Mouse (Mus musculus) cerebellum, adult 11-12 months (tissue): ENCODE results near the gene Lhfpl5.
"Not testable (repeated sequence)": the region's sequence is repeated elsewhere in the genome, so short reads cannot be mapped to it uniquely, and the experiment has no call there.

Experiments used
- DNase-seq: peaks from one replicate; pipeline ENCODE4 v3.0.0; 2022

Lhfpl5 gene

DNA sequence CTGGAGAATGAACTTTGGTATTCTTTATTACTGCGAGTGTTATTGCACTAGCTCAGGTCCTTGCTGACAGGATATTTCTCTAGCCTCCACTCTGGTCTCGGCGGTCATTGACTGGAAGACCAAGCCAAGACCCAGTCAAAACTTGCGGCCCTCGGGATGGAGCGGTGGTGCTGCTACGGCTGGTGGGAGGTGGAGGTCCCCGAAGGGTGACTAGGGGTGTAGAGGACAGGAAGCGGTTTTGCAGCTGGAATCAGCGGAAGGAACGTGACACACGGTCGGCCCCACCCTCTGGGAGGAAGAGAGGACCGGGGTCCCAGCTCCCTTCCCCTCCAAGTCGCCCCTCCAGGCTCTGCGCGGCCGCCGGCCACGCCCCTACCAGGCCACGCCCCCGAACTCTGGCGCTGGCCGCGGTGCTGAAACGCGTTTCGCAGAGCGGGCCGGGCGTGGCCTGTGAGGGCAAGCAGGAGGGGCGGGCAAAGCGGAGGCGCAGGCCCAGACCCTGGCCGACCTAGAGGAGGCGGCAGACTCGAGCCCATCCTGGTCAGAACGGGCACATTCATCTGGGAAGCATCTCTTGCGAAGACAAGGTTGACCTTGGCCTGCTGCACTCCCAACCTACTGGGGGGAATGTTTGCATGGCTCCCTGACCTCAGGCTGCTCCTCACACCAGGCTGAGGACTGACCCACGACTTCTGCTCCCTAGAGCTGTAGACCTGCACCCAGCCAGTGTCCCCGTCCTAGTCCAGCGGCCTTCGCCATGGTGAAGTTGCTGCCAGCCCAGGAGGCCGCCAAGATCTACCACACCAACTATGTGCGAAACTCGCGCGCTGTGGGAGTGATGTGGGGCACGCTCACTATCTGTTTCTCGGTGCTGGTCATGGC is at the start of gene Lhfpl5:
Gene Lhfpl5, plus strand, starts transcription at position 398 of the 882 bp plus-strand sequence.
- peak; percentile 20 for DNase-seq

DNA sequence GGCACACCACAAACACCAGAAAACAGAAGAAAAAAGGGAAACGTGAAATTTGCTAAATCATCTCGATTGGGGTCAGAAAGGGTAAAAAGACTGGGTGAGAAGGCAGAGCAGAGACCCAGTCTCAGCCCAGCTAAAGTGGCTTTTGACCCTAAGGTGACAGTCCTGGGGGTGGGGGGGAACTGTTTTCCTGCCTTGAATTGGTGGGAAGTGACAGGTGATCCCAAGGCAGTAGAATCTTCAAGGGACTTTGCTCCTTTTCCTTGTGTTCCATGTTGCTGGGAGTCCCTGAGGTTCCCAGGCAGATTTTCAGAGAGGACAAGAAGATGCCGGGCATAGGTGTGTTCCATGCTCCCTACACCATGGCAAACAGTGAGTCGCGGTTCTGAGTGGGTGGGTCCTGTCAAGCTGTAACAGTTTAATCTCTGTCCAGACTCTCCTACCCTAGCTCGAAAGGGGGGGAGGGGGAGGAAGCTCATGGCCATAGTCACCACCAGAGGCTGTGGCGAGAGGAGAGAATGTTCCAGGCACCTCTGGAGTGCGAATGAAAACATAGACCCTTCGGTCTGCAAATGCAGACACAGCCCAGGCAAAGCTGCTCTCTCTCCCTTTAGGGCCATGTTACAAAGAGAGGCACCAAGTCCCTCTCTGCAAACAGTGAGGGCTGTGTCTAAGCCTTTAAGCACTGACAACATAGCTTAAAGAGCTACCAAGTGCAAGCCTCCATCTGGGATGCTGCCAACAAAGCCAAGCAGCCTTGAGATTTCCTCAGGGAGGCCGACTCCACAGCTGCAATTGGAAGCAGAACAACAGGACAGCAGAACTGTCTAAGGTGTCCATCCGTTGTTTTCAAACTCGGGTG is 48.0 kb upstream of the Lhfpl5 start:
- DNase-seq = no peak

DNA sequence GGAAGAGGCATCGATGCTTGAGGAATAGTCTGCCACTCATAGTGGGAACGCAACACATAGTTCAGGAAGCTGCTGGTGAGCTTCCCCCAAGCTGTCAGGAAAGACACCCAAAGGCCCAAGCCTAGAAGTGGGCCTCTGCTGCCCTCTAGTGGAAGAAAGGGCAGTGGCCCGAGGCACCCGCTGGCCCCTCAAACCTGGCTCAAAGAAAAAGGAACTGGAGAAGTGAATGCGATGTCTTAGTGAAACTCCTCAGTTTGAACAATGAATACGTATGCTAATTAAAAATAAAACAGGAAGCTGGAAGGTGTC is 47.4 kb upstream of the Lhfpl5 start:
- DNase-seq = peak; percentile 62

DNA sequence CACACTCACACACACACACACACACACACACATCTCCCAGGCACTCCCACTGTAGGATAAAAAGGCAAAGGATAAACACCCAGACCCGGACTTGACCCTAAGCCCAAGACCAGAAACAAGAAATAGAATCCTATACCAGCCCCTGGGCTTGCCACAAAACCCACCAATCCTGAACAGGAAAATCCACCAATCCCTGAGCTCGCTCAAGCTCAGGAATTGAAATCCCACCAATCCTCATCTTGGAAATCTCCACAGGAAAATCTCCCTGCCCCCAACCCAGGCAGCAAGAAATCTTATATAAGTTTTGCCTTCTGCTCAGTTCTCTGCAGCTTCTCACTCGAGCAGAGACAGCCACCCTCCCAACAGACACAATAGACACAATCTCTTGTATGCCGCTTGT is 46.3 kb upstream of the Lhfpl5 start:
- no peak for DNase-seq

DNA sequence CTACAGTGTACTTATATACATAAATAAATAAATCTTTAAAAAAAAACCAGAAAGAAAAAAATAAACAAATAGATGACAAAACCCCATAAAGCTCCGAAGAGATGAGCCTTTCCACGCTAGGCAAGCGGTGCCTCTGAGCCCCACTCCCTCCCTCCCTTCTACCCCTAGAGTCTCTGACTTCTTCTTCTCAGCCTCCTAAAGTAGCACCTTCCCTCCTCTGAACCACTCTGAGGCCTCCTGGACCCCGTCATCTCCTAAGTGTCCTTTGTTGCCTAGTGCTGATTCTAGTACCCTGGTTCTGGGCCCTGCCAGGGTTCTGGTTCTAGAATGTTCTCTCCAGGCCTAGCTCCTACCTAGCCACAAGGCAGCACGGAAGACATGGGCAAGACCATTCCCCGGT is 44.9 kb upstream of the Lhfpl5 start, which contains the start of gene Armc12:
Gene Armc12, plus strand, starts transcription at position 301 of the 400 bp plus-strand sequence.
- DNase-seq = no peak

DNA sequence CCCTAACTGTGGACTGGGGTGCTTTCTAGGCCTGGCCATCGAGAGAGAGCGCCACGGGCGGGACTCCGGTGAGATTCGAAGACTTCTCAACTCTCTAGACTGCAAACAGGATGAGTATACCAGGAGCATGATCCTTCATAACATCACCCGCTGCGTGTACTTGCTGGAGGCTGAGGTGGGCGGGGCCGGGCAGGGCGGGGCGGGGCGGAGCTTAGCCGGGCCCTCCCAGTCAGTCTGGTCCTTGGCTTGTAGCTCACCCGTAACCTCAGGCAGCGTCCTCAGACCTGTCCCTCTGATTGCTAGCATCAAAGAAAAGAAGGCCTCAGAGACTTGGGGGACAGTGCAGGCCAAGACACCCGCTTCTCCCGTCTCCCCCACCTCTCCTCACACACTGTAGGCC is 43.5 kb upstream of the Lhfpl5 start:
- no peak for DNase-seq

DNA sequence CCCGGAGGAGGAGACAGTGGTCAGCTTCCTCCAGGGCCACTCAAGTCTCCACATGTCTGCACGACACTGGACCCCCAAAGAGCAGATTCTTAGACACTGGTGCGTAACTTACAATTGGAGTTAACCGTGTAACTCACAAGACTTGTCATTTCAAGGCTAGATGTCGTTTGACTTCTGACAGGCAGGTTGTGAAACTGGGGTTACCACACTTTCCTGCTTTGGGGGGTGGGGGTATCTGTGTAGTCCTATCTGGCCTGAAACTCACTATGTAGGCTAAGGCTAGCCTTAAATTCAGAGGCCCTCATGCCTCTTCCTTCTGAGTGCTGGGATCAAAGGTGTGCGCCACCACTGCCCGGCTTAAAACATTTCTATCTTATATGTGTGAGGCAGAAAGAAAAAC is 42.9 kb upstream of the Lhfpl5 start:
- no peak for DNase-seq

DNA sequence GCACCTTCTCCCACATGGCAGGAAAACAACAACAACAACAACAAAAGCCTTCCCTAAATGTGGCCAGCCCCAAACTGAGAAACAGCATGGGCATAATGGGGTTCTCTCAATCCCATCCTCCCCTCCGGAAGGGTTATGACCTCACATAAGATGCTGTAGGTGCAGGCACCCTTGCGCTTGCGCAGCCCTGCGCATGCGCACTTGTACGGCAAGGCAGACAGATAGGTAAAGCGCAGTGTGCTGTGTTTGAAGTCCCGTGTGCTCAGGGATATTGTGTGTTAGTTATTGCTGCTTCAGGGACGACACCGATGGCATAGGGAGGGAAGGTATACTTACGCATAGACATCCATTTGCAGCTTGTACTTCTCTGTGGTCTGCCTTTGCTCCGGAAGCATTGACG is 42.1 kb upstream of the Lhfpl5 start:
- DNase-seq = no peak

DNA sequence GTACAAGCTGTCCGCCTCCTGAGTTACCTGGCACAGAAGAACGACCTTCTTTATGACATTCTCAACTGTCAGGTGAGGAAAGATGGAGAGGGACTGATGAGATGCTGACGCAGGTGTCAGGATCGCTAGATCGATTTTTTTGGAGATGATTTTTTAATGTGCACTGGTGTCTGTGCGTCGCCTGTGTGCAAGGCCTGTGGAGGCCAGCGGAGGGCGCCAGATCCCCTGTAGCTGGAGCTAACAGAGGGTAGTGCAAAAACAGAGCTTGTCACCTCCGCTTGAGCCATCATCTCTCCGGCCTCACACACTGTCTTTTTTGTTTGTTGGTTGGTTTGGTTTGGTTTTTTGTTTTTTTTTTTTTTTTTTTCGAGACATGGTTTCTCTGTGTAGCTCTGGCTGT is 37.6 kb upstream of the Lhfpl5 start:
- no peak for DNase-seq

DNA sequence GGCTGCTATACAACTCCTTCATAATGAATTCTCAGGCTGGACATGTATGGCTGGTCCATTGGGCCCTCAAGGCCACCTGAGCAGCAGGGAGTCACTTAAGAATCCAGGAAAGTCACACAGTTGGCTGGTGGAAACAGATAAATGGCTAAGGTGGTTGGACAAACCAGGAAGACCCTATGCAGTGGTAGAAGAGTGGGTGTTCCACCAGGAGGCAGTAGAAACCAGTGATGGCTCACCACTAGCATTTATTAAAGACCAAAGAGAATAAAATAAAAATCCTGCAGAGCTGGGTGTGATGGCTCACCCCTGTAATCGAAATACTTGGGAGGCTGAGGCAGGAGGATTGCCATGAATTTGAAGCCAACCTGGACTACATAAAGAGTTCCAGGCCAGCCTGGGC is 28.5 kb upstream of the Lhfpl5 start:
- DNase-seq = no peak

DNA sequence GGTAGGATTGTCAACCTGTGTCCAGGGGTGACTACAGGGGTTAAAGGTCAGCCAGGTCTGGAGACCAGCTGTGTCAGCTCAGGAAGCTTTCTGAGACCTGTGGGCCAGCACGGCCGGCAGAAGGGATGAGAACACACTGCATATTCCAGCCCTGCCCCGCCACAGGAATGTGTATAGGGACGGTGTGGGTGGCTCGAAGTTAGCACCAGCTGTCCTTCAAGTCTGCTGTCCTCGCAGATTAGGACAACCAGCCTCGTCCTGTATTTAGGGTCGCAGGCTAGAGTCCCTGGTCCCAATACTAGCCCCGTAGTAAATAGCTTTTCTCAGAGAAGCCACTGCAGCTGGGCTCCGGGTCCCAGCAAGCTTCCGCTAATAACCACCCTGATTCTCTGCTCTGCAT is 26.9 kb upstream of the Lhfpl5 start:
- DNase-seq = no peak

DNA sequence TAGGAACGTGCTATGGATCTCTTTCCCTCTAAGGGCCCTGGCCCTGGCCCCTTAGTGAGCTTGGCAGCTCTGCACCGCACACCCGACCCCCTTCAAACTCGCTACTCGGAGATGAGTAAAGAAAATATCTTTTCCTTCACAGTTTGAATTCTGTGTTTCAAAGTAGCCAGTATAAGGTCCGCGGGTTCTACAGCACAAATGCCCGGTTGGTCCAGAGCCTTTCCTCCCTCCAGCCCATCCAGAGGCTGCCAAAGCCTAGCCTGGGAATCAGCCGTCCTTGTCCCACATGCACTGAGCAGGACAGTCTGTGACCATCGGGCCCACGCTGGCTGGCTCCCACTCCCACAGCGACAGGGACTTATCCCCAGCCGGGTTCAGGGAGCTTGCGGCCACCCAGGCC is 26.3 kb upstream of the Lhfpl5 start, which contains the start of gene Clpsl2:
Gene Clpsl2, plus strand, starts transcription at position 301 of the 400 bp plus-strand sequence.
- DNase-seq = no peak

DNA sequence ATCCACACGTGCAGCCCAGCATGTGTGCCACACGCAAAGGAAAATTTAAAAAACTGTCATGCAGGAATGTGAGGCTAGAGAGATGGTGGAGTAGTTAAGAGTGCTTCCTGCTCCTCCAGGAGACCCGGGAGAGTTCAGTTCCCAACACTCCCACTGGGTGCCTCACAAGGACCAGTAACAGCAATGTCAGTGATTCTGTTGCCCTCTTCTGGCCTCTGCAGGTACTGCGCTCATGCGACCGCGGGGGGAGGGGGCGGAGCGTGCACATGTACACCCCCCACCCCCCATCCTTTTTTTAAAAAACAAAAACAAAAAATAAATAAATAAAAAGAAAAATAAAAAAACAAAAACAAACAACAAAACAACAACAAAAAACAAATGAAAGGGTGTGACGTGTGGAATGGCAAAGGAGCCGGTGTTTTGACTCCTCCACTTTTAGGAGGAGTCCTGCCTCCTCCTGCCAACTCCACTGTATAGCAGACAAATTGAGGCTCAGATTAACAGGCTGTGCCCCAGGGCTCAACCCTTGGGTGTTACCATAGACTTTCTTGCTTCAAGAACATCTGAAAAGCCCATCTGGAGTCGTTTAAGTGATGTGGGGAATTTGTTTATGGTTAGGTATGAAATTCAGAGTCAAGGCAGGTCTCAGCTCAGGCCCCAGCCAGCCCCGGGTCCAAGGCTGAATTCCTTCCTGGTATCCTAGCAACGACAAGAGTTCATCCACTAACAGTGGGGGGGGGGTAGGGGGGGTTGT is 22.2 kb upstream of the Lhfpl5 start:
- DNase-seq = peak; percentile 28

DNA sequence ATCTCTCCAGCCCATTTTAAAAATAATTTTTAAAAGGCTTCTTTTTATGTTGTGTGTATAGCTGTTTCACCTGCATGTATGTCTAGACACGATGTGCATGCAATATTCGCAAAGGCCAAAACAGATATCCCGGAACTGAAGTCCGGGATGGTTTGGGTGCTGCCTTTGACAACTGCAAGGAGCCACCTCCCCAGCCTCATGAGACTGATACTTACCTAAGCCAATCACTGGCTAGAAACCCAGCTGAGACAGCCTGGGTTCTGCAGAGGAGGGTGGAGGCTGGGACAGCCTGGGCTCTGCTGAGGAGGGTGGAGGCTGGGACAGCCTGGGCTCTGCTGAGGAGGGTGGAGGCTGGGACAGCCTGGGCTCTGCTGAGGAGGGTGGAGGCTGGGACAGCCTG is 21.4 kb upstream of the Lhfpl5 start:
- not testable (repeated sequence) for DNase-seq

DNA sequence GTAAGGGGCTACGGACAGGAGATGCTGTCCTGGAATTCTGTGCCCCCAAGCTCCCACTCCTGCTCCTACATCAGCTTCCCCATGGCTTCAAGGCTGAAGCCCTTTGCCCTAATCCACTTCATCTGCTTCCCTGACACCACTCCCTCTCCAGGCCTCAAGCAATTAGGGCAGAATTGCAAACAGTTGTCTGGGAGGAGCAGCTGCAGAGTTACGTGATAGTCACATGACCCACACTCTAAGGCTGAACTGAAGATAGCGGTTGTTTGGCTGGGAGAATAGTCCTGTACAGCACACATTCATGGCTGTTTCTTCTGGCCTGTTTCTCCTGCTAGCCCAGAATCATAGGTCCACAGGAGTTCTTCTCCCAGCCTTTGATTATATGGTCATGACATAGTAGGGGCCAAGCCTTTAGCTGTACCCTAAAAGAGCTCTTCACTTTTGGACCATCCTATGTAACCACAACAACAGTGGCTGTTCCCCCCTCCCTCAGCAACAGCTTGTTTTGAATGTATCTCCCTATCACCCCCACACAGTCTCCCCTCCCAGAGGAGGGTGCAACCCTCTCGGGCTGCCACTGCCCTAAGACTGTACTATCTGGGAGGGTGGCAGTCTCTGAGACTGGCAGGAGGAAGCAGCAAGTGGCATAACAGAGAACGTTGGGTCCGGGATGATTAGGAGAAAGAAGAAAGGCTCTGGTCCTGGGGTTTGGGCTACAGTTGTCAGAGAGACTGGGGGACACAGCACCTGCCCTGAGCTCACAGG is 18.6 kb upstream of the Lhfpl5 start:
- DNase-seq = no peak

DNA sequence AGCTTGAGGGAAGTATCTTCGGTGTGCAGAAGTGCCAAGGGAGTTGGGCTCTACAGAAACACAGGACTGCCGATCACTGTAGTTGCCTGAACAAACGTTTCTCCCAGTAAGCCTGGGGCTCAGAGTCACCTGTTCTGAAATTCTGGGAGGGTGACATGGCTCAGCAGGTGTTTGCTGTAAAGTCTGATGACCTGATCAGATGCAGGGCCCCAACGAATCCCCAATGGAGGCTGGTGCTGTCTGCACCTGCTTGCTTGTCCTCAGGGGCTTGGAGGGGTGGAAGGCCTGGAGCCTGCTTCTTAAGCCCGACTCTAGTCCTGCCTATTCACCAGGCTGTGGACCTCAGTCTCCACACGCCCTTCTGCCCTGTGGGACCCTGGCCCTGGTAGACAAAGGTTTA is 17.7 kb upstream of the Lhfpl5 start:
- DNase-seq = no peak

DNA sequence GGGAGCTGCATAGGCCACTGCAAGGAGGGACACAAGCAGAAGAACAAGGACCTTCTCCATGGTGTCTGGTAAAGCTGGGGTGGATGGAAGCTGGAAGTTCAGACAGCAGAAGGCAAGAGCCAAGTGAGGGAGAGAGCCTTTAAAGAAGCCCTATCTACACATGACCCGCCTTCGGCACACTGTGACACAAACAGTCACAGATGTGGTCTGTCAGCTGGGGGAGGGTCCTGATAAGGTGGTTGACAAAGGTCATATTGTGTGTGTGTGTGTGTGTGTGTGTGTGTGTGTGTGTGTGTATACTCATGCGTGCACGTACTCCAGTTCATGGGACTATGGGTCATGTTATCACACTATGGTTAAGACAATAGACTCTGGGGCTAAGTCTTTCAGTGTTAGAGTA is 14.8 kb upstream of the Lhfpl5 start, which contains the start of gene Clps:
Gene Clps, minus strand, starts transcription at position 169 of the 400 bp plus-strand sequence.
- no peak for DNase-seq

DNA sequence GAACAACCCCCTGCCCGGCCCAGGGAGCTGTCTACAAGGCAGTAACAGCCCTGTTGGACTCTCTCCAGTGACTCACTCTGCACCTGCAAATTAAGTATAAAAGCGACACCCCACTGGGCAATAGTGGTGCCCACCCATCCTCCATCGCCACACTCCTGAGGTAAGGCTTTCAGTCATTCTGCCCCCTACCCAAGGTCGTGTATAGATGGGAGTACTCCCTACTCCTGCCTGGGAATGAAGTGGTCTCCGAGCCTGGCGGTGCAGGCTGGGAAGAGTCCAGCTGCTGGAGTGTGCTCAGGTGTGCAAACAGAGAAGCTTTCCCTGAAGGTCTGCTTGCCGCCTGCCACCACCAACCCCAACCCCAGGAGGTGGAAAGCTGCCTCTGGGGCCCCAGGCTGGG is 13.8 kb upstream of the Lhfpl5 start:
- no peak for DNase-seq

DNA sequence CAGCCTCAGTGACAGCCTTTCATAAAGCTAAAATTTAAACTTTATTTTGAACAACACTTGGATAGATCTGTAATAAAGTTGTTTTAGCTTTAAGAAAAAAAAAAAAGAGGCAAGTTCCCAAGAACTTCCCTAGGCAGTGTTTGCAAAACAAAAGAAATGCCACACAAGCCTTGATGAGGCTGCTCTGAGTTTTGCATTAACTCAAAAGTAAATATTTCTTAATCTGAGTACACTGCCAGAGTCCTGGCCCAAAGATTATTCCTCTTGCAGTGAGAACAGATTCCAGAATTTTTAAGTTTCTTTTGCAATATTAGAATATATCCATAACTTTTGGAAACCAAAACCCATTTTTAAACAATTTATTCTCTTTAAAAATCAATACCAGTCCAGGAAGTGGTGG is 10.3 kb upstream of the Lhfpl5 start:
- no peak for DNase-seq

DNA sequence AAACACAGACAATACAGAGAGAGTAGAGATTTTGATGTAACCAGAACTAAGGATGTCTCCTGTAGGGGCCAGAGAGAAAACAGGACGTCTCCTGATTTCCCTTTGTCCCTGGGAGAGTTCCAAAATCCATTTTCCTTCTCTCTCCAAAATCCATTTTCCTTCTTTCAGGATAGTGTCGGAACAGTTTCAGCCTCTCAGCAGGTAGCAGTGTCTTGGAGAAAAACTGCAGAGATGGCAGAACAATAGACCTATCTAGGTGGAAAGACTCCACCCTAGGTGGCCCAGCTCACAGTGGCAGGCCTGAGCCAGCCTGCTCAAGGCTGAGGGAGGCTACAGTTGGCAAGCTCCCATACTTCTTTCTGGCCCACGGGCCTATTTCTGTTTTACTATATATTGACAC is 7.9 kb upstream of the Lhfpl5 start:
- DNase-seq = no peak

DNA sequence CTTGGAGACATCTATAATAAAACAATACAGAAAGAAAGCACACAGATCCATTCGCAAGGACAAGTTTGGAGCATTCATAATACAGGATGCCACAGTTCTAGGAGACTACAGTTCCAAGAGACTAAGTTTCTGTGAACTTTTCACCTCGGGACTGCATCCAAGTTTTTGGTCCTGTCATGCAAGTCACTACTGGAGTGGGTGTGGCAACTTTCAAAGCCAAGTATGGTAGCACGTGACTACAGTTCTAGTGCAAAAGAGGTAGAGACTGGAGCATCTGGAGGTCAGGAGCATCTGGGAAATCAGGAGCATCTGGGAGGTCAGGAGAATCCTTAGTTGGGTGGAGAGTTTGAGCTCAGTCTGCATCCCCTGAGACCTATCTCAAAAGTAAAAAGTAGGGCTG is 3.6 kb upstream of the Lhfpl5 start:
- DNase-seq = no peak

DNA sequence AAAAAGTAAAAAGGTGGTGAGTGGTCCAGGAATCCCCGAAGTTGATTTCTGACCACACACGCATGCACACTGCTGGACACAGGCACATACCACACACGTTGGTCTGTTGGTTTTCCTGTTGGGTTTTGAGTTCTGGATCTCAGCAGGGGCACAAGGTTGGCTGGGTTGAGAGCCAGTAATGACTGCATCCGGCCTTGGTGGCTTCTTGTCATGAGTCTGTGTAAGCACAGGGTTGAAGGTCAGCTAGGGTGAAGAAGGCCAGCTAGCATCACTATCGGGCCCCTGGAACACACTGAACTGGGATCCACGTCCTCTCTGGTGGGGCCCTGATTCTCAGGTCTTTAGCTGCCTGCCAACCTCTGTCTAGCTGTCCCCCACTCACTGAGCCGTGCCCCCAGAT is 2.9 kb upstream of the Lhfpl5 start:
- DNase-seq = no peak
